Mouse (Mus musculus): Measurements from ENCODE around the gene Nhlh1. TPM values are rescaled to one million over a fixed set of nuclear protein-coding genes. Genes with fewer than 3 reads are reported as not detected.

Gene Nhlh1
- polyA plus RNA-seq (2014; fragmentation: Nextera tagmentation; extraction: Ambion mirVana) = not detected in 2 replicates

DNA sequence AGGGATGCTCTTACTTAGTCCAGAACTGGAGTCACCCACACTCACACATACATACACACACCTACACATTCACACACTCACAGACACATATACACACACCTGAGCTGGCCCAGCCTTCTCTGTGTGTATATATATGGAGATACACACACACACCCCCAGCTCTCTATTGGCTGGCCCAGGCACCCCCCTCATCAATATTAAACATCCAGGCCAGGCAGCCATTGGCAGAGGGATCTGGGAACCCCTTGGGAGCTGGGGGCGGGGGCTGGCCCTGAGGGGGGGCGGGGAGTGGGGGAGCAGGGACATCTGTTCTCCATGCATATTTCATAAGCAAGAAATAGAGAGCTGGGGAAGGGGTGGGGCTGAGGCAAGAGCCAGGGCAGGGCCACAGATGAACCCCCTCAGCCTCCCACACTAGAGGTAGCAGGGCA, at the start of gene Nhlh1:
Gene Nhlh1 (minus strand): TSS at position 83 of the 431 bp plus-strand sequence.
- H3K27me3 ChIP-seq (replicated peaks; ENCODE audit: control insufficient read depth, insufficient read depth, low read length) = peaks cover 39% of the 10 kb centered on the region
- H3K4me3 ChIP-seq (ENCODE audit: low read depth, low read length) = no peak within 1 kb of the TSS
- no peak within 1 kb of the TSS for H3K27ac ChIP-seq (ENCODE audit: low read depth)
- ATAC-seq (replicated peaks; ENCODE audit: low FRiP score, low TSS enrichment, low read depth) (no peak), DNase-seq (ENCODE audit: low spot score) (no peak)
- no peak within 1 kb of the TSS for H3K9ac ChIP-seq (ENCODE audit: low read length)
- no peaks in the 10 kb centered on the region for H3K36me3 ChIP-seq (ENCODE audit: control insufficient read depth, insufficient read depth, low read length)
- WGBS = 38% methylated on average over 2 of the region's 2 CpGs
- peaks cover 13% of the 10 kb centered on the region for H3K4me1 ChIP-seq (replicated peaks; ENCODE audit: control insufficient read depth, insufficient read depth, low read length)
- no peak within 1 kb of the TSS for H3K4me2 ChIP-seq (ENCODE audit: low read length)
- H3K9me3 ChIP-seq (ENCODE audit: control insufficient read depth, low read length) = no peaks in the 10 kb centered on the region

DNA sequence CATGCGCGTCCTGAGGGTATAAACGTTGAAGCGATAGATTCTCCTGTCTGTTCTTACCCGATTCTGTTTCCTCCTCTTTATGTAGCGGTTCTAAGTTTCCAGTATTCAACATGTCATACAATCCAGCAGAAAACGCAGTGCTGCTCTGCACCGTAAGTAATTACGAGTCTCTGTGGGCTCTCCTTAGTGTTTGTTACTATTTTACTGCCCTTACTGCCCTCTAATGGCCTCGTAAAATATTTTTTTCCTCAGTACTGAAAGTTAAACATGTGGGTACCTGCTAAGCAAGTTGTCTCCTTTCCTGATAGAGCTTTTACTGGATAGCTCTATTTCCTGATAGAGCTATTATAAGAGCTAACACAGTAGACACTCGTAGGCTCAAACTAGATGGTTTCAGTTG, 47.7 kb upstream of the Nhlh1 start:
- Histone ChIP-seq H3K27ac (ENCODE audit: low read depth) (no peak overlapping the region), H3K36me3 (ENCODE audit: control insufficient read depth, insufficient read depth, low read length) (peaks cover 98% of the 10 kb centered on the region), H3K27me3 (replicated peaks; ENCODE audit: control insufficient read depth, insufficient read depth, low read length) (no peaks in the 10 kb centered on the region), H3K4me2 (ENCODE audit: low read length) (no peak overlapping the region), H3K9me3 (ENCODE audit: control insufficient read depth, low read length) (no peaks in the 10 kb centered on the region), H3K9ac (ENCODE audit: low read length) (no peak overlapping the region), H3K4me3 (ENCODE audit: low read depth, low read length) (no peak overlapping the region), H3K4me1 (replicated peaks; ENCODE audit: control insufficient read depth, insufficient read depth, low read length) (no peaks in the 10 kb centered on the region)
- no peak for ATAC-seq (replicated peaks; ENCODE audit: low FRiP score, low TSS enrichment, low read depth)
- WGBS = 67% methylated on average over 11 of the region's 11 CpGs
- DNase-seq (ENCODE audit: low spot score) = no peak

DNA sequence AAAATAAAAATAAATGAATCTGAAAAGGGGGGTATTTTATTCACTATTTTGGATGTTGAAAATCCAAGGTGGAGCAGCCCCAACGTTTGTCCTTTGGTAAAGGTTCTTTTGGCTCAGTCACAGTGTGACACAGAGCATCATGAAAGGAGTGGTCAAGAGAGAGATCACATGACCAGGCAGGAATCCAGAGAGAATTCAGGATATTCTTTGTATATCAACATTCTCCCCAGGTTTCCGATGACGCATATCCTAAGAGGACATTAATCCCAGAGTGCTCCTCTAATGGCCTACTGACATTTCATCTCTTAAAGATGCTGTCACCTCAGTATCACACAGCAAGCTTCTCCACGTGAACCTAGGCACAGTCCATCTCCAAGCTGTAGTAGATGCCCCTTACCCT, 46.2 kb upstream of the Nhlh1 start:
- WGBS = 82% methylated on average over 4 of the region's 4 CpGs
- H3K4me2 ChIP-seq (ENCODE audit: low read length) = no peak overlapping the region
- H3K4me1 ChIP-seq (replicated peaks; ENCODE audit: control insufficient read depth, insufficient read depth, low read length) = no peaks in the 10 kb centered on the region
- H3K27ac ChIP-seq (ENCODE audit: low read depth) = no peak overlapping the region
- H3K4me3 ChIP-seq (ENCODE audit: low read depth, low read length) = no peak overlapping the region
- DNase-seq (ENCODE audit: low spot score) (no peak), ATAC-seq (replicated peaks; ENCODE audit: low FRiP score, low TSS enrichment, low read depth) (no peak)
- H3K36me3 ChIP-seq (ENCODE audit: control insufficient read depth, insufficient read depth, low read length) = peaks cover 96% of the 10 kb centered on the region
- no peak overlapping the region for H3K9ac ChIP-seq (ENCODE audit: low read length)
- H3K9me3 ChIP-seq (ENCODE audit: control insufficient read depth, low read length) = no peaks in the 10 kb centered on the region
- no peaks in the 10 kb centered on the region for H3K27me3 ChIP-seq (replicated peaks; ENCODE audit: control insufficient read depth, insufficient read depth, low read length)

DNA sequence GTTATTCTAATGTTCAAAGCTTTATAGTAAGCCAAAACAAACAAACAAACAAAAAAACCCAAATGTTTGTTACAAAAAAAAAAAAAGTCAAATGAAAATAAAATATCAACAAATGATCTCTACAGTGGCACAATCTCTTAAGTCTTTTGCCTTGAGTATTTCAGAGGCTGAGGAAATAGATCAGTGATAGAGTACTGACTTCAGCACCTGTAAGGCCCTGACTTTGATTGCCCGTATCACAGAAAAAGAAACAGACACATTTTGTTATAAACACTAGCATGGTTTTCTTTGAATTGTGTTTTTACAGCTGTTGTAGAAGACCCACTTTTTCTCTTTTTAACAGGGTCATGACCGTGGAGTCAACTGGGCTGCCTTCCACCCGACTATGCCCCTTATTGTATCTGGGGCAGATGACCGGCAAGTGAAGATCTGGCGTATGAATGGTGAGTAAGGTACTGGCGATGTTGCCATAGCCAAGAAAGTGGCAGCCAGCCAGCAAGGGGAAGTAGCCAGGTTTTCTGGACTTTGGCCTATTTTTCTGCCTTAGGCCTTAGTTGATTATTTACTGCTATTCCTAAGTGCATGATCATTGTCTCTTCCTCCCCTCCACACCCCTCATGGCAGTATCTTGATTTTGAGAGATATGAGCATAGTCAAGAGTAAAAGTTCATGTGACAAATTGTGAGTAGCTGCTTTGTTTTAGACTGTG, 42.1 kb upstream of the Nhlh1 start:
- H3K36me3 ChIP-seq (ENCODE audit: control insufficient read depth, insufficient read depth, low read length) = peaks cover 90% of the 10 kb centered on the region
- no peak for ATAC-seq (replicated peaks; ENCODE audit: low FRiP score, low TSS enrichment, low read depth)
- WGBS = 75% methylated on average over 6 of the region's 6 CpGs

DNA sequence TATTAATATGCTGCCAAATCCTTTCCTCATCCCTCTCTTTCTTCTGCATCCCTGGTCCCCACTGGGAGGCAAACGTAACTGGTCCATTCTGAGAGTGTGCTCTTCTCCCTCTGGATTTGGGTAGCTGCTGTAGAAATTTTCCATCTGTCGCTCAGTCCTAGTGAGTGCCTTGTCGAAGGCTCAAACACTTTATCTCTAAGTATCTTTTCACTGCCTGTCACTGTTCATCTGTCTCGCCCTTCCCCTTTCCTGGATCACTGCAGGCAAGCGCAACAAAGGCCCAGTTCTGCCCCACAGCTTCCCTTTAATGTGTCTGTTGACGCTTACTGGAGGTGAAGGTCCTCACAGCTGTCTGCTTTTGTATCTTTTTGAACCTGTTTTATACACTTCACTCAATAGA, 37.8 kb upstream of the Nhlh1 start:
- Histone ChIP-seq H3K4me2 (ENCODE audit: low read length) (no peak overlapping the region), H3K4me3 (ENCODE audit: low read depth, low read length) (no peak overlapping the region), H3K4me1 (replicated peaks; ENCODE audit: control insufficient read depth, insufficient read depth, low read length) (no peaks in the 10 kb centered on the region), H3K27me3 (replicated peaks; ENCODE audit: control insufficient read depth, insufficient read depth, low read length) (no peaks in the 10 kb centered on the region), H3K27ac (ENCODE audit: low read depth) (no peak overlapping the region), H3K9ac (ENCODE audit: low read length) (no peak overlapping the region), H3K9me3 (ENCODE audit: control insufficient read depth, low read length) (no peaks in the 10 kb centered on the region), H3K36me3 (ENCODE audit: control insufficient read depth, insufficient read depth, low read length) (peaks cover 87% of the 10 kb centered on the region)
- no peak for ATAC-seq (replicated peaks; ENCODE audit: low FRiP score, low TSS enrichment, low read depth)
- WGBS = 85% methylated on average over 6 of the region's 6 CpGs
- DNase-seq (ENCODE audit: low spot score) = no peak

More for the DNA sequence above, 42.1 kb upstream of the Nhlh1 start:
- no peaks in the 10 kb centered on the region for H3K9me3 ChIP-seq (ENCODE audit: control insufficient read depth, low read length)
- DNase-seq (ENCODE audit: low spot score) = no peak
- no peaks in the 10 kb centered on the region for H3K27me3 ChIP-seq (replicated peaks; ENCODE audit: control insufficient read depth, insufficient read depth, low read length)
- no peak overlapping the region for H3K4me3 ChIP-seq (ENCODE audit: low read depth, low read length)
- no peak overlapping the region for H3K27ac ChIP-seq (ENCODE audit: low read depth)
- no peak overlapping the region for H3K9ac ChIP-seq (ENCODE audit: low read length)
- H3K4me2 ChIP-seq (ENCODE audit: low read length) = no peak overlapping the region
- H3K4me1 ChIP-seq (replicated peaks; ENCODE audit: control insufficient read depth, insufficient read depth, low read length) = no peaks in the 10 kb centered on the region

DNA sequence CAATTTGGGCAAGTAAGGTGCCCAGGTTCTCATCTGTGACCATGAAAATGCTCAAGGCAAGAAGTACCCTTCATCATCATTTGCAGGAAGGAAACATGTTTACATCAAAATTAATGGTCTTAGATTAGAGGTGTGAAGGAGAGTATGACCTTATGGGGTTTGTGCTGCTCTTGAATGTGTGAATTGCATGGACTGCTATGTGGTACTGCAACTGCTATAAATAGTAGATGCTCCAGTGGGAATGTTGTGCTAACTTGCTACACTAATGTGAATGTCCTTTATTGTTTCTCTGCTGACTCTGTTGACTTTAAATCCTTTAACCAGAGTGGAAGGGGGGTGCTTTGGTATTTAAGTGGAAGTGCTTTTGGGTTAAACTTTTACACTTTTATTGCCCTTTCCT, 36.9 kb upstream of the Nhlh1 start:
- peaks cover 88% of the 10 kb centered on the region for H3K36me3 ChIP-seq (ENCODE audit: control insufficient read depth, insufficient read depth, low read length)
- DNase-seq (ENCODE audit: low spot score) (no peak), ATAC-seq (replicated peaks; ENCODE audit: low FRiP score, low TSS enrichment, low read depth) (no peak)
- no peaks in the 10 kb centered on the region for H3K27me3 ChIP-seq (replicated peaks; ENCODE audit: control insufficient read depth, insufficient read depth, low read length)
- H3K4me1 ChIP-seq (replicated peaks; ENCODE audit: control insufficient read depth, insufficient read depth, low read length) = no peaks in the 10 kb centered on the region
- no peak overlapping the region for H3K27ac ChIP-seq (ENCODE audit: low read depth)
- H3K9ac ChIP-seq (ENCODE audit: low read length) = no peak overlapping the region
- H3K4me2 ChIP-seq (ENCODE audit: low read length) = no peak overlapping the region
- no peaks in the 10 kb centered on the region for H3K9me3 ChIP-seq (ENCODE audit: control insufficient read depth, low read length)
- no peak overlapping the region for H3K4me3 ChIP-seq (ENCODE audit: low read depth, low read length)

DNA sequence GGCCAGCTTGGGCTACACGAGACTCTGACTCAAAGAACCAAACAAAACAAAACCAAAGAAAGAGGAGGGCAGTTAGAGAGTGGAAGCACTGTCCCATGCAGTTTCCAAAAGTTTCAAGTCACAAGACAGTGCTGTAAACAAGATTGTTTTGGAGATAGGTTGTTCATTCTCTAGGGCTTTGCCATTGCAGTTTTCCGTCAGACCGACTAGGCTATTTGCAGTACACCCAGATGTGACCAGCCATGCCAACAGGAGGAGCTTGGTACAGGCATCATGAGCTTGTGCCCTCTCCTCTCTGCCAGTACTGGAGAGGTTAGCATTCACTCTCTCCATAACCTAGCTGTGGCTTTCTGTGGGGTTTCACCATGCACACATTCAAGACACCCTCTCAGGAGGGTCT, 36.1 kb upstream of the Nhlh1 start:
- H3K36me3 ChIP-seq (ENCODE audit: control insufficient read depth, insufficient read depth, low read length) = peaks cover 90% of the 10 kb centered on the region
- no peak for DNase-seq (ENCODE audit: low spot score)

DNA sequence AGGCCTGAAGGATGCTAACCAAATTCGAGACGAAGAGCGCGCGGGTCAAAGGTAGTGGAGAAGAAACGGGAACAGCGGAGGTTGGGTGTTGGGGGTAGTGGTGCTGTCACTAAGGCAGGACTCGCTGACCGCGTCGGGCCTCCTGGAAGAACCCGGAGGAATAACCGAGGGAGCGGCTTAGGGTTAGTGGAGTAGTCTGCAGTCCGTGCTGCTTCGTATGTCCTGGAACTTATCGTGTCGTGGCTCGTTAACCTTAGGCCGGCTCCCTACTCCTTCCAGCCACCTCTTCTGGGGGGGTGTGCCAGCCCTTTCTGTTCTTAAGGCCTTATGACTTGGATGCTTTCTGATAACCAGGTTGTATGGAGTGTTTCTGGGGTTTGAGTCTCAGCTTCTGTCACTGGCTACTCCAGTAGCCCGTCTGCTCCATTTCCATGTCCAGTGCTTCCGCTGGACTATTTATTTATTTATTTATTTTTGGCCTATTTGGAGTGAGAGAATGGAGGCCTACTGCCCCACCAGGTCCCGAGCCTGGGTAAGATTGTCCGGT, 25.6 kb upstream of the Nhlh1 start:
- Histone ChIP-seq H3K4me3 (ENCODE audit: low read depth, low read length) (peak overlapping the region; percentile 99), H3K9ac (ENCODE audit: low read length) (peak overlapping the region; percentile 91), H3K4me2 (ENCODE audit: low read length) (peak overlapping the region; percentile 50), H3K4me1 (replicated peaks; ENCODE audit: control insufficient read depth, insufficient read depth, low read length) (peaks cover 18% of the 10 kb centered on the region; the same call in 1 of the 2 replicates), H3K27ac (ENCODE audit: low read depth) (peak overlapping the region; percentile 66), H3K36me3 (ENCODE audit: control insufficient read depth, insufficient read depth, low read length) (peaks cover 22% of the 10 kb centered on the region), H3K9me3 (ENCODE audit: control insufficient read depth, low read length) (no peaks in the 10 kb centered on the region), H3K27me3 (replicated peaks; ENCODE audit: control insufficient read depth, insufficient read depth, low read length) (no peaks in the 10 kb centered on the region)
- ATAC-seq (replicated peaks; ENCODE audit: low FRiP score, low TSS enrichment, low read depth) (peak; percentile 72), DNase-seq (ENCODE audit: low spot score) (no peak)
- WGBS = 2% methylated on average over 24 of the region's 24 CpGs

More for the DNA sequence above, 36.1 kb upstream of the Nhlh1 start:
- no peaks in the 10 kb centered on the region for H3K9me3 ChIP-seq (ENCODE audit: control insufficient read depth, low read length)
- no peaks in the 10 kb centered on the region for H3K27me3 ChIP-seq (replicated peaks; ENCODE audit: control insufficient read depth, insufficient read depth, low read length)
- H3K4me1 ChIP-seq (replicated peaks; ENCODE audit: control insufficient read depth, insufficient read depth, low read length) = no peaks in the 10 kb centered on the region
- WGBS = 61% methylated on average over 3 of the region's 3 CpGs
- no peak overlapping the region for H3K4me2 ChIP-seq (ENCODE audit: low read length)
- H3K4me3 ChIP-seq (ENCODE audit: low read depth, low read length) = no peak overlapping the region
- ATAC-seq (replicated peaks; ENCODE audit: low FRiP score, low TSS enrichment, low read depth) = no peak
- H3K27ac ChIP-seq (ENCODE audit: low read depth) = no peak overlapping the region
- H3K9ac ChIP-seq (ENCODE audit: low read length) = no peak overlapping the region

Data from intestine, embryonic 14.5 days (tissue).